Mouse (Mus musculus) spleen, adult 2 months (tissue): ENCODE measurements around the gene Muc4.

Experiments
- CTCF ChIP-seq: fragments of 200-500 bp; IDR thresholded peaks from 2 replicates; pipeline ENCODE4 v1.5.1; 2011; ENCODE audit warnings: mild to moderate bottlenecking, inconsistent platforms; ENCODE audit not compliant: insufficient read depth, insufficient read length, insufficient replicate concordance; ENCODE audit errors: extremely low read depth
- POLR2A ChIP-seq: fragments of 200-500 bp; IDR thresholded peaks from 2 replicates; pipeline ENCODE4 v1.6.1; 2011; ENCODE audit warnings: low read depth, low read length, inconsistent platforms

DNA sequence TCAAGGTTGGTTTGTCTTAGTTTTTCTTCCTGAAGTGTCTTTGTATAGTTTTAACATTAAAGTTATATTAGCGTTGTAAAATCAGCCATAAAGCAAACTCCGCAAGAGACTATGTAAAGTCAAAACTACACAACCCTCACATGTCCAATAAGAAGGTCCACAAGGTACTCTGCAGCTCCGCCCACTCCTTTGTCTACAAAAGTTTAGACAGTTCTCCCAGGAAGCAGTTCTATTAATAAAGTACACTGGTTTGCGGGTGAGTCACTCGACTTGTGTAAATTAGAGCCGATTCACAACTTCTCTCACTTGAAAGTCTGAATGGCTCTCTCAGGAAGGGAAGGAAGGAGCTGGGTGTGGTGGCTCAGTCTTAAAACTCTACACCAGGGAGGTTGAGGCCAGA lies 10.2 kb downstream of the Muc4 start:
- TF ChIP-seq CTCF (no peak), POLR2A (no peak)
